Mouse (Mus musculus) skeletal muscle tissue, adult 2 months (tissue): ENCODE measurements around the gene Fblim1.

Source experiments
- DNase-seq: peaks from one replicate; pipeline ENCODE4 v3.0.0-alpha.2; 2012; ENCODE audit warnings: low read depth, low spot score

Gene Fblim1

GRCm38 (mm10) chr4:141539213-141539767, 66.6 kb downstream of the Fblim1 start:
- DNase-seq, result no peak

- DNase-seq, result peak; percentile 98
Measured at GRCm38 (mm10) chr4:141538408-141539212, 67.3 kb downstream of the Fblim1 start, which contains the start of gene Spen. Spen (minus strand) TSS chr4:141538597.

GRCm38 (mm10) chr4:141537706-141538407, 68.0 kb downstream of the Fblim1 start:
- DNase-seq, result peak; percentile 25

GRCm38 (mm10) chr4:141537226-141537610, 68.7 kb downstream of the Fblim1 start:
- no peak for DNase-seq

GRCm38 (mm10) chr4:141536291-141537225, 69.3 kb downstream of the Fblim1 start:
- DNase-seq, result peak; percentile 29

GRCm38 (mm10) chr4:141534947-141535680, 70.8 kb downstream of the Fblim1 start:
- DNase-seq, result peak; percentile 44

- no peak for DNase-seq
Measured at GRCm38 (mm10) chr4:141530979-141531378, 74.9 kb downstream of the Fblim1 start.

- no peak for DNase-seq
Measured at GRCm38 (mm10) chr4:141528938-141529337, 77.0 kb downstream of the Fblim1 start.

GRCm38 (mm10) chr4:141526936-141527650, 78.8 kb downstream of the Fblim1 start:
- DNase-seq, result no peak
